Mouse (Mus musculus) neural tube, embryonic 10.5 days (tissue): Measurements from ENCODE around the gene Lrrn2.

Source experiments
- DNase-seq: peaks from one replicate; pipeline ENCODE4 v3.0.0-alpha.2; 2017; ENCODE audit warnings: low spot score; ENCODE audit errors: extremely low spot score

The Lrrn2 gene

DNA sequence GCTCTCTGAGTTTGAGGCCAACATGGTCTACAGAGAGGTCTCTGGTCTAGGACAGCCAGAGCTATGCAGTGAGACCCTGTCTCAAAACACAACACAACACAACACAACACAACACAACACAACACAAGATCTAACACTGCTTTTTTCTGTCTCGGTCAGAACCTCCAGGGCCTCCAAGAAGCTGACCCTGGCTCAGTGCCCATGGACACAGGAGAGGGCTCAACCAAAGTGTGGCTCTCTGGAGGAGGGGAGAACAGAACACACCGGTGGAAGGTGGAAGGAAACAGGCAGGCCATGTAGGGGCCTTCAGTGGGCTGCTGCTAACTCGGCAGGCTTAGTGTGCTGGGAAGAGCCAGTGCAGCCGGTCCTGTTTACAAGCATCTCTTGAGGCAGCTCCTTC lies 5.6 kb downstream of the Lrrn2 start:
- no peak for DNase-seq

DNA sequence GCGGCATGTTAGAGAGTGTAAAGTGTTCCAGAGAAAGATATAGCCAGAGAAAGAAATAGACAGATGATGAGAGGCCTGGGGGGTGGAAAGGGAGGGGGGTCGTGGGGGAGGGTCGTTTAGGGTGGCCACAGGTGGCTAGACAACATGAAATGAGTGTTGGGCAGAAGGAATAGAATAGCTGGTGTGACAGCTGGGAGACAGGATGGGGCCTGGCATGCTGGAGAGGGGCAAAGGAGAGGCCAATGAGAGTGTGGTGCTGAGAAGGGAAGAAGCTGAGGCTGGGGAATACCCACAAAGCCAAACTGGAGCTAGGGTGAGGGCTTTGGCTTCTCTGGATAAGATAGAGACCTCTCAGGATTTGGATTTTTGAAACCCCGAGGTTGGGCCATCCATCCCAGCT lies 6.6 kb downstream of the Lrrn2 start:
- DNase-seq: no peak

DNA sequence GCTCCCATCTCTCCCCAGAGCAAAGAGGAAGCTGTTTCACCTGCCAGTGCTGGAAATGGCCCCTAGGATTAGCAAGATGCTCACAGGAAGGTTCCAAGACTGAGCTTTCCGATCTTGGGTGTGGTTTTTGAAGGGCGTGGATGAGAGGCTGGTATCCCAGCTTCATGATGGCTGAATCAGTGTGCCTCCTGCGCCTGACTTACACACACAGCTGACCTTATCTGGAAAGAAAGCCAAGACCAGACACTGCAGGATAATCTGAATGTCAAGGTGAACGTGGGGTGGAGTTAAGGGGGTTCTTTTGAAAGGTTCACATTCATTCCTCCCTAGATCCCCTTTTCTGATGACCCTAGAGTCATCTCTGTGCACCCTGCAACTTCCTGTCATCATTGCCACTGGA lies 8.7 kb downstream of the Lrrn2 start:
- DNase-seq: no peak

DNA sequence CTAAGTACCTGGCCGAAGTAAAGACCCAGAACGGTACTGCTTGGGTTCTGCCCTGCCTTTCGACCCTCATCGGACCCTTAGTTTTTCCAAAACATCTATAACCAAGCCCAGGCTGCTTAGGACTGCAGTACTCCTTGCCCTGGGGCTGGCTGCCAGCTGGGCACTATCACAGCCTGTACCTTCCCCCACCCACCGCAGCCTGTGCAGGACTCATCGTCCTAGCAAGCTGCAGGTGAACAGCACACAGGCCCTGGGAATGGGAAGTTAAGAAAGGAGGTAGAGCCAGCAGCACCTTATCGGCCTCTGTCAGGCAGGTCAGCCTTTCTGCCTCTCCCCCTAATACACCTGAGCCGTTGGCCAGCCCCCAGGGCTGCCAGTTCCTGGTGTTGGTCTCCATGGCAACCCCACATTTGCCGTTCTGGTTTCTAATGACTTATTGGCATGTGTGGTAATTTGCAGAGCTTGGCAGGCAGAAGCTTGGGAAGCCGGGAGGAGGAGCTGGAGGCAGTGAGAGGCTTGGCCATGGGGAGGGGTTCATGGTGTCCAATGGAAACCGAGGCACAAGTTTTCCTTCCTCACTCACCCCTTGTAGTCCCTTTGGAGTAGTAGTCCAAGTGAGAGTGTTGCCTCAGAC lies 10.2 kb downstream of the Lrrn2 start:
- no peak for DNase-seq

DNA sequence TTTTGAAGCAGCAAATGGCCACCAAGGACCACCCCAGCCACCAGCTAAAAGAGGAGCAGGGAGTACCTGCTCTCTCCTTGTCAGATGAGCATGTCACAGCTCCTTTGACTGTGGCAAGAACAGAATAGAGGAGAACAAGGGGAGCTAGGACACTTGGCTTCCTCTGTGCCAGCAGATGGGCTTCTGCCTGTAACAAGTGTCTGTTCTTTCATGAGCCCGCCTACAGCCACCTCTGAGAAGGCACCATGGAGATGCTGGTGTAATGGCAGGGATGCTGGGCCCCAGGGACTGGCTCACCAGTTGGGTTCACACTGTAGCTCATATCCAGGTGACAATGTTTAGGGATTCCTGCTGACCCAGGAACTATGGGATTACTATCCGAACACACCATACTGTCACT lies 12.0 kb downstream of the Lrrn2 start:
- DNase-seq: no peak

DNA sequence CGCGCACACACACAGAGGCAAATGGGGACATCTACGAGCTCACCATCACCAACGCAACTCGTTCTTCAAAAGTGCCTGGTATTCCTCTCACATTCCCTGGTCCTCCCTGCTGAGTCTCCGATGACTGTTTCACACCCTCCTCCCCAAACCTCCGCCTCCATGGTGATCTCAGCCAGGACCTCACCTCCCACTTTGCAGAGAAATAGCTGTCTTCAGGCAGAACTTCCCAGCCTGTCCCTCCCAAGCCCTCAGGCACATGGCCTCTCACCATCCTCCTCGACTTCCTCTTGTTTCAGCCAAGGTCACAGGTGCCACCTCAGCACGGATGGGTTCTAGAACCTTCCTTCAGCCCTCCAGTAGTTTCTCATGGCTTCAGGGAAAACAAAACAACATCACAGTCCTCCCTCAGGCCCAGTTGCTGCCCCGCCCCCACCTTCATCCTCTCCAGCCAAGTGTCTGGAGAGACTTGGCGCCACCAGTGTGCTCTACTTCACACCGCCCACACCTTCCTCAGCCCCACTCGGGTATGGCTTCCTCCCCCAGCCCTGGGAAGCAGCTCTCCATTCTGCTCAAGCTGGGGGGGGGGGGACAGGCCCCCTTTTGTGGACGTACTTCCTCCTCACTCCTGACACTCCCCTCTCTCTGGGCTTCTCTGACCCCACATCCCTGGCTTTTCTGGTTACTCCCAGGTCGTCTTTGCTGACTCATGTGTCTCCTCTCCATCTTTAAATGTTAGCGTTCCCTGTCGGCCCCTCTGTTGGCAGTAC lies 13.4 kb downstream of the Lrrn2 start:
- DNase-seq: no peak

DNA sequence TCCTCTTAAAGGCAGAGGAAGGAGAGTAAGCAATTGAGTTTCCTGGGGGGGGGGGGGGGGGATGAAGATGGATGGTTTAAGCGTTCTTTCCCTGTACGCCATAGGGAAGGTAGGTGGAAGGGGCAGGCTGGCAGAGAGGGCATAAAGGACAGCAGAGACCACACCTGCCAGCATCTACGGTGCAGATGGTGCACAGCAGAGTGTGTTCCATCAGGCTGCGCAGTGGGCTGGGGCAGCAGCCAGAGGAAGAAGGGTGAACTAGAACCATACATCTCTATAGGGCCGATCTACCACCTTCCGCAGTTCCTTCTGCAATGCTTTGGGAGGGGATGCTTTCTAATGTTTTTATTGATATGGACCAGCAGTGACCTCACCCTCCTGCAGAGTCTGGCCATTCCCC lies 19.0 kb downstream of the Lrrn2 start:
- no peak for DNase-seq

DNA sequence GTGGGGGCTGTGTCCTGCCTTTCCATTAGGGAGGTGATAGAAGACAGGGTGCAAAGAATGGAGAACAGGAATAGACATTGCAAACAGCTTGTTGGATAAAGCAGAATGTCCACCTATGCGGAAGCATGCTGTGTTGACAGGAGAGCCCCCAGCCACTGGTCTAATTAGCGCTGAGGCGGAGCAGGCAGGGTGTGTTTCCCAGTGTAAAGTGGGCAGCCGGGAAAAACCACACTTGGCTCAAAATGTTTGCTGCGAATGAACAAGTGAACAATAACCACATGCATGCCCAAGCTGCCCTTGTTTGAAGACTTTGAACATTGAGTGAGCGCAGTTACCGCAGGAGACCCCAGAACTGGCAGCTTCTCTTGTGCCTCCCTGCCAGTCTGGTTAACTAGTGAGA lies 19.6 kb downstream of the Lrrn2 start:
- DNase-seq: no peak

DNA sequence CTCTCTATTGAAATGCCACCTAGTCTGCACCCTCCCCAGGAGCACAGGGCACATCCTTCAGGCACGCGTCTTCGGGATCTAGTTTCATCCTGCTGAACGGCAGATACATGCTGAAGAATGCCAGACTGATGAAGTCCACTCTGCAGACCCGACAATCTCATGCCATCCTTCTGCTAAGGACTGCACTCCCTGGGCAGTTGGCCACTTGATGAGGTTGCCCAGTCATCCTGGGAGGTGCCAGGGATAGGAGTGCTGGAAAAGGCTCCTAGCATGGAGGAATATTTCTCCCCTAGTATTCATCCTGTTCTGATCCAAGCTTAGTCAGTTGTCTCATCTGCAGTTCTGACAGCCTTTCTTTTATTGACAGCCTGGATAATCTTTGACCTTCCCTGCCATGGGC lies 20.9 kb downstream of the Lrrn2 start:
- DNase-seq: no peak

DNA sequence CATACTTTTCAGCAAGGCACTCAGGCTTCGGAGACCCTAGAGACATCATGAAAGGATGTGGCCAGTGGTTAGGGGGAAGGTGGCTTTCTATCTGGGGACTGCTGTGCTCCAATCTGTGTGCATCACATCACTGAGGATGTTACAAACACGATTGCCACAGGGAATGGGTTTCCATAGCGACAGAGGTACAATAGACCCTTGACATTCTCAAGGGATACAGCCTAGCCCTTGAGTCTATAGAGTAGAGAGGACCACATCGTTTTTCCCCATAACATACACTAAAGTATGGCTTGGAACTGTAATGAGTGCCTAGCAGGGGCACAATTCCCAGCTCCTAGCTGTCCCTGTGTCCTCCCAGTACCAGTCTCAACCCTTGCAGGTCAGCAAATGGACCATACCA lies 23.4 kb downstream of the Lrrn2 start:
- DNase-seq: no peak

DNA sequence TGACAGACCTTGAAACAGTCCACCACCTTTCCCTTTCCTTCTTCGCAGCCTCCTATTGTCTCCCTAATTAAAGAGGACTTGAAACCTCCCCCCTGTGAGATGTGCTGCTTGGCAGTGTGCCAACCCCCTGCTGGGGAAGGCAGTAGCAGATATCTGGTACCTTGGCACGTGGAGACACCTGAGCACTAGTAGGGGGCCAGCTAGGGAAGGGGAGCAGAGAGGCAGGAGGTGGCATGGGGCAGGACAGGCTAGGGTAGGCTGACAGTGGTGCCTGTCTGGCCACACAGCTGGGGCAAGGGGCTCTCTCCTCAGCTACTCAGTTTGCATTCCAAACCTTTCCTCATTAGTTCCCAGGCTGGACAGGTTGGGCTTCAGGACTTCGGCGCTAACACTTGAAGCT lies 29.0 kb downstream of the Lrrn2 start:
- DNase-seq: no peak

DNA sequence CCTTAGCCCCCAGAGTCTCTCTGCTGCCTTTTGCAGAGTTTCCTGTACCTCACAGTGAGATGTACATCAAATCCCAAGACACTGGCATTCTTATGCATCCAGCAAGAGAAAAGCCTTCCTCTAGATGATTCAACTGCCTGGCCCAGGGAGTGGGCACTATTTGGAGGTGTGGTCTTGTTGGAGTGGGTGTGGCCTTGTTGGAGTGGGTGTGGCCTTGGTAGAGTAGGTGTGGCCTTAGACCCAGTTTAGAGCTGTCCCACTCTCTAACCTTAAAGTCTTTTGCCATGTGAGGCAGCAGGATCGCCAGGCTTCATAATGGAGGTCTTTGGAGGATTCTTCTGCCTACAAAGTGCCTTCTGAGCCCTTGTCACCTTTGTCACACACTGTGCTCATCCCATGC lies 29.9 kb downstream of the Lrrn2 start:
- DNase-seq: no peak

DNA sequence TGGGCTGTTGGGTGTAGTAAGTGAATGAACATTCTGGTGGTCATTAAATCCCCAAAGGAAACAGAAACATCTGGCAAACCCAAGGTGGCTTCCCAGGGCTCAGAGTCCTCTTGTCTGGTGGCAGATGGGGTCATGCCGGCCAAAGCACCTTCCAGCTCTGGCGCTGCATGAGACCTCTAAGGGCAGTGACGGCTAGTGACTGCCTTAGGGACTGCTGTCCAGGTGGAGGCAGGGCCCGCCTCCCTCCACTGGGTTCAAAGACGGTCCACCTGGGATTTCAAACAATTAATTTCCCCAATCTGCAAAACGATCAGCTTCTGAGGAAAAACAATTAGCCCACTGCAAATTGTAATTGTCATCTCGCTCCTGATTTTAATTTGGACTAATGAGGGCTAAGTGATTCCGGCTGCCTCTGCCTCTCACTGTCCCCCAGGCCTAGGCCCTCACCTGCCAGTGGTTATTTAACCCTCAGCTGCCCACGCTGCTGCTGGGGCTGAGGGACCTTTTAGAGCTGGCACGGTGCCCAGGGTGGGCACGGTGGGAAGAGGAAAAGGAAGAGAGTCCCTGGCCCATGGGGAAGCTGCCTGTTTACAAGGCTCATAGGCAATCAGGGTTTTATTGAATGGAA lies 30.5 kb downstream of the Lrrn2 start:
- no peak for DNase-seq

DNA sequence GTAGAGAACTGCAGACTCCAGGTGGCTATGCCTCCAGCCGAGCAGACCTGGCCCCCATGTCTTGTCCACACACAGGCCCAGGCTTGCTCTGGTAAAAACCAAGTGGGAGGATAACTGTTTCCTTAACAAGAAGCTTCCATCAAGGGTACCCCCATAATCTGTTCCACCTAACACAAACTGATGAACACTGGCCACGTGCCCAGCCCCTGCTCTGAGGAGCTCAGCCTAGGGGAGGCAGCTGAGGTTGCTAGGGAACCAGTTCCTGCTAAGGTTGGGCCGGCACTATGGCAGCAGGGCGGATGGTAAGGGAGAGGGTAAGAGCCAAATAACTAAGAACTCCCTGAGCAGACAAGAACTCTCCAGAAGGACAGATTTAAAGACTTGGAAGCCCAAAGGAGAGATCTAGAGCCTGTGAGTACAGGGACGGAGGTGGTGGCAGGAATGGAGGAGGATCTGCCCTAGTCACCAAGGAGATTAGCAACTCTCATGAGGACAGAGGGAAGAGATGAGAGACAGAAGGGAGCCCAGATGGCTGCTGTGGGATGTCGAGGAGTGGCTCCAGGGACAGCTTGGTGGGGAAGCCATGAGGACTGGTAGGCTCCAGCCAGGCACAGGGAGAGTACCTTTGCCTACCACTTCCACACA lies 35.9 kb downstream of the Lrrn2 start:
- DNase-seq: no peak

DNA sequence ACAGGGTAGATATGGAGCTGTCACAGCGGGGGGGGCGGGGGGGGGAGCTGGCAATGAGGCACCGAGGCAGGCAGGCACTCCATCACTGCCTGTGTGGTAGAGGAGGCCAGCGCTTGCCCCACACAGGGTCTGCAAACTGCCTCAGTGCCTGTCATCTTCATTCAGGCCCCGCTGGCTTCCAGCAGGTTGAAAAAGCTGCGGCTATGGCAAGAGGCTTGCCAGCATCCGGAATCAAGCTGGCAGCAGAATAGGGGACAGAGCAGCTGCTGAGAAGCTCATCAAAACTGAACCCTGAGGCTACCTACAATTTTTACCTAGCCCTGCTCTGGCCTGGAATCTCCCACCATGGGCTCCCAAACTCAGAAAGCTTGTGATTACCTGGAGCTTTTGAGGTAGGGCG lies 37.5 kb downstream of the Lrrn2 start:
- DNase-seq: no peak

DNA sequence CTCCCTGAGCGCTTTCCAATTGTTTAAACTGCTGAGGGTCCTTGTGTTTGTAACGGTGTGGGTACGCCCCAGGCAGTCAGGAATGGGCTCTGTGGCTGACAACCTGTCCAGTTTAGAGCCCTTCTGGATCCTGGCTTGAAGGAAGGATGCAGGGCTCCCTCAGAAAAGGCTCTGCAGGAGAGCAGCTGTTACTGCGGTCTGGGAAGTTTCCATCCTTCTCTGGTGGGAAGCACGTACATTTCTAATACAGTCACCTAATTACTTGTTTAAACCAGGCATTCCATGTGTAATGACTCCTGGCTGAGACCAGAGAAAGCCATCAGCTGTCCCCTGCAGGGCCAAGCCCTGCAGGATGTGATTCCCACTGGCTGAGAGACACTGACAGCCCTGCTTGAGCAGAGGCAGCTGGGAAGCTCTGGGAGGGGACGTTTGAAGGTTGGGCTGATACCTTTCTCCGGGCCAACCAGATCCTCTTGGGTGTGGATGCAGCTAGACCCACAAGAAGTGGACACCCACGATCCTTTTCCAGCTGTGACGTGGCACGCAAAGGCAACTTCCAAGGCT lies 38.1 kb downstream of the Lrrn2 start:
- DNase-seq: no peak

DNA sequence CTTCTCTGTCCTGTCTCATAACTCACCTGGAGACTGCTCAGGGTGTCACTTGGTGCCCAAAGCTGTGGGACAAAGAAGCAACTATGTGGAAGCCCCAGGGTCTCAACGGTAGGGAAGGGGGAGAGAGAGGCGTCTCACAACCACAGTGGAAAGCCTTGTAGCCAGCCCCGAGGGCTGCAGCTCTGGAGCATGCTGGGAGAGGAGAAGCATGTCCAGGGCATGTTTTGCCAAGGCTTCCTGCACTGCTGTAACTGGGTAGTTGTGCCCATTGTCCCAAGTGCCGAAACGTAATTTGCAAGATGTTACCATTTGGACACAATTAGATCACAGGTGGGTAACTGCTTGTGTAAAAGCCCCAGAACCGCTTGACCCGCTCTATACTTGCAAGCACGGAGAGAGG lies 39.2 kb downstream of the Lrrn2 start:
- no peak for DNase-seq

DNA sequence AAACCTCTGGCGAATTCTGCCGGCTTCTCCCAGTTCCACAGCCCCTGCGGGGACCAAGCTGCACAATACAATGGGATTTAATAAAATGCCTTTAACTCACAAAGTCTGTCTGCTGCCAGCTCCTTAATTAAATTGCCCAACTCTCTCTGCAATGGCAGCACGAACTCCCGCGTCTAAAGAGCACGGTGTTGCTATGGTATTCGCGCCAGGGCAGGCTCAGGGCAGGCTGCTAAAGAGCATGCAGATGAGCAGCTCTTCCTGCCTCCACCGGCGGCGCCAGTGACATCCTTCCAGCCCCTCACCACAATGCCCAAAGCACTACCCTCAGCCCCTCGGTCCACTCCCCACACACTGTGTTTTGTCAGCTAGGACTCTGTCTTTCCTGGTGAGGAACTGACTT lies 41.0 kb downstream of the Lrrn2 start:
- peak; percentile 26 for DNase-seq

DNA sequence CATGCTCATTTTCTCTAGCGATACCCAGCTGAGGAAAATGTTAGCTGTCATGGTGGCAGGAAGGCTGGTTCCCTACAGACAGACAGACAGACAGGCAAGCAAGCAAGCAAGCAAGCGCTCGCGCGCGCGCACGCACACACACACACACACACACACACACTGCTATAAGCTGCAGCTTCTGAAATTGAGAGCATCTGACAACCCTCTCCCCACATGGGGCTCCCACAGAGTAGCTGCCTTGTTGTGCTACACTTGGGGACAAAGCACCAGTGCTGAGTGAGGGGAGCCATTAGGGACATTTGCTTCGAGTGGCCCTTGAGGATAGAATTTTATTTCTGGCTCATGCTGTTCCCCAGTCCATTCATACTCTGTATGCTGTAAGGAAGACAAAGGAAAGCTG lies 42.2 kb downstream of the Lrrn2 start:
- DNase-seq: no peak

DNA sequence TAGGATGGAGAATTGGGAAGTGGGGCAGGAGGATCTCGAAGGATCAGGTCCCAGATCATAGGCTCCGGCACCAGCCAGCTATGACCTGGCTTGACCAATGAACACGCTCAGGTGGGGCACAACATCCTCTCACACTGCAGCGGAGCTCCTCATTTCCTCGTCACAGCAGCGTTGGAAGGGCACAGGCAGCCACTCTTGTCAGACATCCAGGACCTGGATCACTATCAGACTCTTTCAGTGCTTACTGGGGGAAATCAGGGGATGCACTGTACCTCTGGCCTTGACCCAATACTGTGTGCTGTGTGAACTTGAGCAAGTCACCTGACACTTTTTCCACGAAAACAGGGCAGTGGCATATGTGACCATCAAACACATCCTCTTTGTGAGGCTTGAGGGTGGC lies 45.2 kb downstream of the Lrrn2 start:
- no peak for DNase-seq

DNA sequence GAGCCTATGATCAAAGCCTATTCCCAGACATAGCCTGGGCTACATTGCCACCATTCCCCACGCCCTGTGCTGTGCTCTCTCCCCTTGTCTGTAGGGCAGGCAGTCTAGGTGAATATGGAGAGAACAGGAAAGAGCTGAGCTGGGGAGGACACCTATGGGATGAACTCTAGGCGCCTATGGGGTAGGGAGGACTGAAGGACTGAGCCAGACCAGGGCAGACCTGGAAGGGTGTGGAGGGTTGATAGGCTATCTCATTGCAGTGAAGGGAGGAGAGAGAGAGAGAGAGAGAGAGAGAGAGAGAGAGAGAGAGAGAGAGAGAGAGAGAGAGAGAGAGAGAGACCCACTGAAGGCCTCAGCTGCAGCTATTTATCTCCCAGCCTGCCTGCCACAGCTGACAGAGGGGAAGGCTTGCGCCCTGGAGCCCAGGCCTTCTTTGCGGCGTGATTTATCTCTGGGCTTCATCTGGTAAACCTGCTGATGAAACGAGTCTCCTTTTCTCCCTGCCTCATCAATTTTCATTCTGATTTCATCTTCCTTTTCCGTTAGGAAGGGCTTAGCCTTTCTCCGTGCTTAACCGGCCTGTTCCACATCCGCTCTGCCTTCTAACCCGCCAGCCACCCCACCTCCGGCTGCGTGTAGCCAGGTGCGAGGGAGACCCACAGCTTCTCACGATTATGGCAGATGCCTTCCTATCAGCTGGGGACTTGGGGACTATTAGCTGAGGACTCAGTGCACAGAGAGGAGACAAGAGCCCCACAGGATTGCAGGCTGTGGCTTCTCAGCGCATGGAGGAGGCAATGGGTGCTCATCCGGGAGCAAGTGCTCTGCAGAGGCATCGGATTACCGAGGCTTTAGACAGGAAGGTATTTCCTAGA lies 48.2 kb downstream of the Lrrn2 start:
- DNase-seq: peak; percentile 37
